Mouse (Mus musculus) induced T-regulatory cell, adult 2 months (primary cell): ENCODE data around the gene Mrpl17.
A peak's percentile ranks its signal among the peaks of the same experiment; 100 is the strongest.
"Not testable (repeated sequence)": the region's sequence is repeated elsewhere in the genome, so short reads cannot be mapped to it uniquely, and the experiment has no call there.

Experiments used
- DNase-seq: peaks from one replicate; pipeline ENCODE4 v3.0.0-alpha.2; 2012; ENCODE audit warnings: low read depth

Mrpl17 gene

DNA sequence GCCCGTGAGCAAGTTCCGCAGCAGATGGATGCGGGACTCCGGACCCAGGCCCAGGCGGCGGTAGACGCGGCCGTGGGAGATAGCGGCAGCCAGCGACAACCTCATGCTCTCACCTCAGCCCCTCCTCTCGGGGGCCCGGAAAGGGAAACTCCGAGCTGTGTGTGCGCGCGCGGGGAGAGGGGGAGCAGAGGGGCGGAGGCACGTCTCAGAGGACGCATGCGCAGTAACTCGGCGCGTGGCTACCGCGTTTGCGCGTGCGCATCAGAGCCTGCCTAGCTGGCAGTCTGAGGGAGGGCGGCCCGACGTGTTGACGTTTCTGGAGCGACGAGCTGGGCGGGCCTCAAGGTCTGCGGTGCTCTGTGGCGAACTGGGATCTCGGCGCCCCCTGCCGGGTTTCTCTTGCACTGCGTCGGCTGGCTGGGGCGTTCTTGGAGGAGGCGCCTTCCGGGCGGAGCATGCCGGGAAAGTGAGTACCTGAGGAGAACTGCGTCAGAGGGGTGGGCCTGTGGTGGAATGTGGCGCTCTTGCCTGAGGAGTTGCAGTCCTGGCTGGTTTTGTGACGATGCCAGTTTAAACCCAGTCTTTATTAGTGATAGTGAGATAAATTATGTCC is at the start of gene Mrpl17:
Mrpl17 (minus strand) TSS at position 223 of the 613 bp plus-strand sequence.
- peak; percentile 100 for DNase-seq

DNA sequence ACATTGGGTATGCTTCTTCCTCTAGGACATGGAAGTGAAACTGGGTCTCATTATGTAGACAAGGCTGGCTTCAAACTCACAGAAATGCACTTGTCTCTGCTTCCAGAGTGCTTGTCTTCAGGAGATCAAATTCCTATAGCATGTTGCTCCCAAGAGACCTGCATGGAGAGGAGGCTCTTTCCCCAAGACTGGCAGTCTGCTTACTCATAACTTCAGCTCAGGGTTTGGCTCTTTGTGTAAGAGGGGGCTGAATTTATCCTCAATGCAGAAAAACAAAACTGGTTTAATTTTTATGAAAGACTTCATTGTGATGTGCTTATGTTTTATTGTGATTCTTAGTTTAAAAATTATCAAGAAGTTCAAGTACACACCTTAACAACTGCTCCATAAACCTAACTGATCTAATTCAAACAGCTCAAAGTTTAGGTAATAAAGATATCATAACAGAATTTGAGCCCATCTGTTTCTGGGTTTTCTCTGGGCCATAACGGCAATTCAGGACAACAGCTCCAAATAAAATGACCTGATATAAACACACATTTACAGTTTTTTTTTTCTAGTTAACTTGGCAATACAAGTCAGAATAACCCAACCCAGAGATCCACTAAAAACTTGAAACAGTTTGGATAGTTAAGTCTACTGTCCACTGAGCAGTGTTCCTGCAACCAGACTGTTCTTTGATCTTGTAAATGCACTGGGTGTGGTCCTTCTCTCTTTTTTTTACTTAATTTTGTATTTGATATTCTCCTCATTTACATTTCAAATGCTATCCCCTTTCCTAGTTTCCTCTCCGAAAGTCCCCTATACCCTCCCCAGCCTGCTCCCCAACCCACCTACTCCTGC is 45.0 kb upstream of the Mrpl17 start:
- DNase-seq: not testable (repeated sequence)

DNA sequence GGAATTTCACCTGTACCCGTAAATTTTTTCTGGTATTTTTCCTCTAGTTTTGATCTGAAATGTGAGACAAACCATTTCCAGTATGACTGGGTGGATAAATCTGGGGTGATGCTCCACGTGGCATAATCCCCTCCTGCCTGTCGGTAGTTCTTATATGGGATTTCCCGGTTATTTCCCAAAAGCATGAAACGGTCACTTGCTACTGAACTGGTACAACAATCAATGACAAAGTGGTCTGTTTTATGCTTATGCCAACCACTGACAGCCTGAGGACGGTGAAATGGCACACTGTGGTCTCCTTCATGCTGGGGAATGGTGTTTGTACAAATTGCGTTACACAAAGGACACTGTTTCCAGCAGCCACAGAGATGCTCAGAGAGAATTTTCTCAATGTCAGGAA is 13.4 kb upstream of the Mrpl17 start:
- no peak for DNase-seq

DNA sequence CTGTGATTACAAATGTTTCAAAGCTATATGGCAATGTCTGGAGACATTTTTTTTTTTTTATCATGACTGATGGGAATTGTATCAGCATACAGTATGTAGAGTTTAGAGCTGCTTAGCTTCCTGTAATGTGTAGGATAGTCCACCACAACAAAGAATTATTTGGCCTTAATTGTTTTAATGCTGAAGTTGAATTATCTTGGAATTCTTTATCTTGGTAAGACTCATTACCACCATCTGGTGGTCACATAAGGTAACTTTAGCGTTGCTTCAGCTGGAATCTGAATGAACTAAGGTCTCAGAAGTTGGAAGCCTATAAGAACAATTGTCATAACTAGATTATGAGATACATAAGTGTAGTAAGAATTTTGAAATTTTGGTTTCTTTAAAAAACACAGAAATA is 7.6 kb upstream of the Mrpl17 start:
- peak; percentile 70 for DNase-seq

DNA sequence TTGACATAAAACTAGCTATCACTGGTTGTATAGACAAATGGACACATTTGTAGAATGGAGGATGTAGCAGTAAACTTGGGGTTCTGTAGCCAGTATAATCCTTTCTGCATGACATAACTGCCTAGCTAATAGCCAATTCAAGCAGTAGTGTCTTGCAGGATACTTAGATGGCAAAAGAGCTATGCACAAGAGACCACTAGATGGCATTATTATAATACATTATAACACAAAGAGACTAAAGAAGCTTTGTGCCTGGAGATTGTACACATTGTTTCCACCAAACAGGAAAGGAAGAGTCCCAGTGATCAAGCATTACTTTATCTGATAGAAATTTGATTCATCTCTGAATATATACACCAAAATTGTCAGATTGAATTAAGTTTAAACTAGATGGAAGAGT is 5.8 kb upstream of the Mrpl17 start:
- peak; percentile 51 for DNase-seq

DNA sequence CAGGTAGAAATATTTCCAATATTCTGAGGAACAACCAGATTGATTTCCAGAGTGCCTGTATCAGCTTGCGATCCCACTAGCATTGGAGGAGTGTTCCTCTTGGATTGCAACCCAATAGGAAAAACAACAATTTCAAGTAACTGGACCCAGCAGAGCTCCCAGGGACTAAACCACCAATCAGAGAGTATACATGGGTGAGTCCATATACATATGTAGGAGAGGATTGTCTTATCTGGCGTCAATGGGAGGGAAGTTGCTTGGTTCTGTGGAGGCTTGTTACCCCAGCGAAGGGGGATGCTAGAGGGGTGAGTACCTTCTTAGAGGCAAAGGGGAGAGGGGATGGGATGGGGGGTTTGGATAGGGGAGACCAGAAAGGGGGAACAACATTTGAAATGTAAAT is 2.4 kb upstream of the Mrpl17 start:
- no peak for DNase-seq

DNA sequence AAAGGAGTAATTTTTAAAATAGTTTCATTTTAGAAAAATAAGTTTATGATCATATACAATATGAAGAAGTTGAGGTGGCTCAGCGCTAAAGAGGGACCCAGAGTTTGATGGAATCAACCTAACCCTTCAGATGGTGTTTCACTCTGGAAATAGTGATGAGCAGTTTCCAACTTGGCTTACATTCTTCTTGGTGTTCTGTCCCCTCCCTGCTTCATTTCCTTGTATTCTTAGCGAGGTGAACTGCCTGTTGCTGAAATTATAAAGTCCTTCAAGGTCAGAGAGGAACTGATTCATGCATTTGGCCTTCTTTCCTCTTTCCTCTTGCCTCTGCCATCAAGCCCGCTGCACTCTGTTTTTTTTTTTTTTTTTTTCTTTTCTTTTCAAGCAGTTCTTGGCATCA is 1.7 kb upstream of the Mrpl17 start:
- no peak for DNase-seq

DNA sequence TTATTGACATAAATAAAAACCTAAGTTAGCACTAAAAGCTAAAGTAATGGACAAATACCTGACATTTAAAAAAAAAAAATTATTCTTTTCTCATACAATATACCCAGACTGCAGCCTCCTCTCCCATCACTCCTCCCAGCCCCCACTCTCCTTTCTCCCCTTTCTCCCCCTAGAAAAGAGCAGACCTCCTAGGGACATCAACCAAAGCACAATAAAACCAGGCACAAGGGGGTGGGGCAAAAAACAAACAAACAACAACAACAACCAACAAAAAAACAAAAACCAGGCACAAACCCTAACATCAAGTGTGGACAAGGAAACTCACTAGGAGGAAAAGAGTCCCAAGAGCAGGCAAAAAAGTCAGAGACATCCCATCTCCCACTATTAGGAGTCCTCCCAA is 617 bp upstream of the Mrpl17 start:
- no peak for DNase-seq

DNA sequence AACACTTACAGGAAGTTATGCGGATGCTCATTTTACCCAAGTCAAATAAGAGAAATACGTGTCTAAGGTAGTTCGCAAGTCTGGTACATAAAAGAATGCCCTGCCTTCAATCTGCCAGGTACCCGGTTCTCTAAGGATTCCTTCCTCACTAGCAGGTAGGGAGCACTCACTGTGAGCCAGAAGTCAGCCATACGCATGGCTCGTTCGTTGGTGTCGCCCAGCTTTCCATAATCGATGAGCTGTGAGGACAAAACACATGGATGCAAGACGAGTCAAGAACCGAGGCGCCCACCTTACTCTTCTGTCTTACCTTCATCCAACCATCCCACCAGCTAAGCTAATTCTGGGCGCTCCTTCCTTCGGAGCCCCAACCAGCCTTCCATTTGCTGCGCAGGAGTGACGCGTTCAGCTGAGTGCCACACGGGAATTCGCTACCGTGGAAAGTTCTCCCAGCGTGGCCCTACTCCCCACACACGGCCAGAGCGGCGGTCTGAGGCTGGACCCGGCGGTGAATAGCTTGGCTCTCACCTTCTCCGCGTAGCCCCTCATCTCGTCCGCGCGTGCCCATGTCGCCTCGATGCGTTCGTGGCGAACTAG is 521 bp downstream of the Mrpl17 start:
- no peak for DNase-seq

DNA sequence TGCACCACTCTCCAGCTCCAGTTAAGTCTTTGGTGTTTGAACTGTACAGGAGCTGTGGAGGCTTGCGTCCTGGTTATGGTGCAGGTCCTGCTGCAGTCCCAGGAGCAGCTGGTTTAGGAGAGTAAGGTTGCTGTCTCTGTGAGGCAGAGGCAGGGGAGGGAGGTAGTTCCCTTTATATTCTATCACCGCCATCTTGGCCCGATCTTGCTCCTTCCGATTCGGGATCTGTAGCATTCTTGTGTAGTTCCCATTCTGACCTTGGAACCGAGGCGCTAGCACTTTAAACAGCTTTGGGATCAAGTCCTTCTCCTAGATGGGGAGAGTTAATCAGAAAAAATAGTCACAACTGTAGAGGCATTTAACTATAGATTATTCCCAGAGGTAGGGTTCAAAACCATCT is 1.1 kb downstream of the Mrpl17 start:
- DNase-seq: no peak

DNA sequence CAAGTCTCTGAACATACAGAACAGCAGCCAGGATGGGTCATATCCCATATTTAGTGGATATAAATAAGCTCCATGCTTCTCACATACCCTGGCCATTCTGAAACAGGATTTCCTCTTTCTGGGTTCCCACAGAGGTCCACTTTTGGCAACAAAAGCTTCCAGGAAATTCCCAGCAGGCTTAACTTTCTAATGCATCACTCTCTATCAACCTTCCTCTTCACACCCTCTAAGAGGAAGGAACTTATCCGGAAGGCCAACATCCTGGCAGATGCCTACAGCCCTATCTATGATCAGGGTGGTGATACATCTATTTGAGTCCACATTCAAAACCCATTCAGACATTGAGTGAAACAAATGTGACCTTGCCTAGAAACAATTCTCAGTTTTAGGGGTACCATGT is 2.5 kb downstream of the Mrpl17 start:
- no peak for DNase-seq

DNA sequence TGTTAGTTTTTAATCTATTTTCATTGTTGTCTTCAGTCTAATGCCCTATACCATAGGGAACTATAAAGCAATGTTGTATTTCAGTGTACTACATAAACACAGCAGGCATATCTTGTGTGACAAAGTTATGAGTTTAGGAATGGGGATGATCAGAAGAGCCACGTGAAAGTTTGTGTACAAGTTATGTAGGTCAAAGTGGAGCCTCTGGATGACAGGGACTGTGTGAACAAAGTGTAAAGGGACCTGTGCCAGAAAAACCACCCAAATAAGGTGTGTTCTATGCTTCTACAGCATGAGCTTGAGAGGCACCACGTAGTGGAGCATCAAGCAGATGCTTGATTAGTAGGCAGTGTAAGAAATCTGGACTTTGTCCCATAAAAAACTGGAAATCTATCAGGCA is 4.2 kb downstream of the Mrpl17 start:
- DNase-seq: no peak

DNA sequence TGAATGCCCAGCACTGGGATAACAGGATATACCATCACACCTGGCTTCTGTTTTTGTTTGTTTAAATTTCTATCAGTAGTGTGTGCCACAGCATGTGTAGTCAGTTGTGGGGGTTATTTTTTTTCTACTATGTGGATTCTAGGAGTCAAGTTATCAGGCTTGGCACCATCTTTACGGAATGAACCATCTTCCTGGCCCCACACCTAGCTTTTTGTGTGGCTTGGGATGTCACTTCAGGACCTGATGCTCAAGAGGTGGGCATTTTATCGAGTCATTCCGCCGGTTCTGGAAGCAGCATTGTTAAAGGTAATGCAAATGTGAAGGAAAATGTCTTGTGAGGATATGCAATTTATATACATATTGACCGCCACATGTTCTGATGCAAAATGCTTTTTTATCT is 4.8 kb downstream of the Mrpl17 start:
- no peak for DNase-seq

DNA sequence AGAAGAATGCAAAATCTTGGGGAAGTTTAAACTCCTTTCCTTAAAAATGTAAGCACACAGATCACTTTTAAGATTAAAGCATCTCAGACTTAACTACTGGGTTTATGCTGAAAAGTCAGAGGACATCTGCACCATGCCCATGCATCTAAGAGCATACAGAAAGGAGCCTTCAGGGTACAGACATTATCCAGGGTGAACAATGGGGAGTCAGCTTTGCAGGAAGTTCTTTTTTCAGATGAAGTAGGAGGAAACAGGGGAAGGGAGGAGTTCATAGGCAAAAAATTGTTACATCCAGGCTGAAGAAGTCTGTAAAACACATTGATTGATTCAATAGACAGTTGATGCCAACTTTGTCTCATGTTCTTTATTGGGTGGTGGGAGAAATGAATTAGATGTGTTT is 7.5 kb downstream of the Mrpl17 start:
- no peak for DNase-seq

DNA sequence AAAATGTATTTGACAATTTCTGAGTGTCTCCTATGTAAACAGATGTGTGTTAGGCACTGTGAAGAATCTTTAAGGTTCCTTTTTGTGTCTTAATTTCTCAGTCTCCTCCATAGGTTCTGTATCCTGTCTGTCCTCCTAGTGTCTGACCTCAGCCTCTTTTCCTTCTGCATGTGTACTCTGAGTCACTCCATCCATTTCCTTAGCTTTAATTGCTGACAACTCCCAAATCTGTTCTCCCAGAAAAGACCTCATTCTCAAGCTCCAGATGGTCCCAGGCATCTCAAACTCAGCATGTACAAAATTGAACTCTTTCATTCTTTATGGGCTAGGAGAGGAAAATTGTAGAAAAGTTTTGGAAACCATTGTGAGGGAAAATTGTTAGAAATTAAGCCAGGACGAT is 8.1 kb downstream of the Mrpl17 start:
- no peak for DNase-seq

DNA sequence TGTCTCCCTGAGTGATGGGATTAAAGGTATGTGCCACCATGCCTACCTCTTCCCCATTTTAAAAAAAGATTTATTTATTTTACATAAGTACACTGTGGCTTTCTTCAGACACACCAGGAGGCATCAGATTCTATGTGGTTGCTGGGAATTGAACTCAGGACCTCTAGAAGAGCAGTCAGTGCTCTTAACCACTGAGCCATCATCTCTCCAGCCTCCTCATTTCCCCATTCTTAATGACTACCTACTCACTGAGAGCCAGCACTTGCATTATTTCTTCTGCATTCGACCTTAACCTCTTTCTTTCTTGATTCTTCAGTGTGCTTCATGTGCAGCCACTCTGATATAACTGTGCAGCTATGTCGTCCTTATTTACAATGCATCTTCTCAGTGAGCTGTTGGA is 8.6 kb downstream of the Mrpl17 start:
- no peak for DNase-seq

DNA sequence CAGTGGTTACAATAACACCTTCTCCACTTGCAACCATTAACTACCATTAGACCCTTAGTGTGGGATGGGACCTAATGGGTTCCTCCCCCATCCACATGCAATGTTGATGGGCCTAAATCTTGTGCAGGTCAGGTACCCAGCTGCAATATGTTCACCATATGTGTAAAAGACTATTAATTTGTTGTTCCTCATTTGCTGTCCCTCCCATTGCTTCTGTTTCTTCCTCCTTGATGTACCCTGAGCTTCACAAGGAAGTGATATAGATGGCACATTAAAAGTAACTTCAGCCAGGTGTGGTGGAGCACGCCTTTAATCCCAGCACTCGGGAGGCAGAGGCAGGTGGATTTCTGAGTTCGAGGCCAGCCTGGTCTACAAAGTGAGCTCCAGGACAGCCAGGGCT is 13.9 kb downstream of the Mrpl17 start:
- no peak for DNase-seq

DNA sequence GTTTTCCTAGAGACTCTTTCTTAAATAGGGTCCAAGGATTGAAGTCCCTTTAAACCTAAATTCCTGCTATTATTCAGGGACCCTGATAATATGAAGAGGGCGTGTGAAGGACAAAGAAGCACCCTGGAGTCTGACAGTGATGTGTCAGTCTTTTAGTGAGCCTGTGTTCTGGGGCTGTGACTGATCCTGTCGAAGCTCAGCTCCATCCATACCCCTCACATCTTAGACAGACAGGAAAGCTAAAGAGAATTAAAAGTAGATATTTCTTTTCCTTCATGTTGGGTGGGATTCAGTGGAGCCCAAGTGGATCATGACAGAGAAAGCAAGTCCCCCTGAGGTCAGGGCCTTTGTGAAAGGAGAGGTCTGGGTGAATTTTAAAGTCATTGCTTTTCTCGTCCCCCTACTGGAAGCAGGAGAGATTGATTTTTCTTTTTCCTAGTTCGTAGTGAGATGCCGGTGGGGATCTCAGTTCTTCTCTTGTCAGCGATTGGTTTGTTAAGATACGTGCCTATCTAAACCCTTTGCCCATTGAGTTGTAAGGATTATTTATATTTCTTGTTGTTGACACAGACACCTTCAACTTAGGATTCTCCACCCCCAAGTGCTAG is 15.0 kb downstream of the Mrpl17 start:
- DNase-seq: peak; percentile 21

DNA sequence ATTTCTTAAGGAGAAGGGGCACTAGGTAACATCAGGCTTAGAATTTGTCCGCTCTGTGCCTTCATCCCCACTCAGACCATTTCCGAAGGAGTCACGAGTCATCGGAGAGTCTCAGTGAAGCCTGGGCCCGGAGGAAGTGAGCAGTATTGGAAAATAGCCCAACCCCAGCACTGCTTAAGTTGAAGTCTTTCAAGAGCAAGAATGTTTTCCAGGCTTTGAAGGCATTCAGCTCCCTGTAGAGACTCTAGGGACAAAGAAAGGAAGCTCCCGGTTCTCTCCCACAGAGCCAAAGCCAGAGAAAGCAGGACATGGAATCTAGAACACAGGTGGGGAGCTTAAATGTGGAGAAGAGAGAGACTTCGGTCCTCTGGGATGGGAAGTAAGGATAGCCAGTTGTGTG is 17.2 kb downstream of the Mrpl17 start:
- no peak for DNase-seq

DNA sequence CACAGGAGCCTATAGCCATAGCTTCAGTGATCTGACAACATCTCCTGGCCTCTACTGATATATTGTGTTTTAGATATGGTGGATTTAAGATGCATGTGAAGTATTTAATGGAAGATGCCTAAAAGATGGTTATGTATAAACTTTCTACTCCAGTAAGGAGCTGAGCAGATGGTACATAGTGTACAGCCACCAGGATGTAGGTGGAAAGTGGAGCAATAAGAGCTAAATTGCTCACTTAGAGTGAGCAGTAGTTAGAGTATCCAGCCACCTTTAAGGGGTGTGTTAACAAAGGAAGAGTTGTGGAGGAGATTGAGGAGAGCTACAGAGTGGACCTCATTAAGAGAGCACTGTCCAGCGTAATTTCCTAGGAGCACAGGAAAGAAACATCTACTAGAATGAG is 19.8 kb downstream of the Mrpl17 start:
- no peak for DNase-seq

DNA sequence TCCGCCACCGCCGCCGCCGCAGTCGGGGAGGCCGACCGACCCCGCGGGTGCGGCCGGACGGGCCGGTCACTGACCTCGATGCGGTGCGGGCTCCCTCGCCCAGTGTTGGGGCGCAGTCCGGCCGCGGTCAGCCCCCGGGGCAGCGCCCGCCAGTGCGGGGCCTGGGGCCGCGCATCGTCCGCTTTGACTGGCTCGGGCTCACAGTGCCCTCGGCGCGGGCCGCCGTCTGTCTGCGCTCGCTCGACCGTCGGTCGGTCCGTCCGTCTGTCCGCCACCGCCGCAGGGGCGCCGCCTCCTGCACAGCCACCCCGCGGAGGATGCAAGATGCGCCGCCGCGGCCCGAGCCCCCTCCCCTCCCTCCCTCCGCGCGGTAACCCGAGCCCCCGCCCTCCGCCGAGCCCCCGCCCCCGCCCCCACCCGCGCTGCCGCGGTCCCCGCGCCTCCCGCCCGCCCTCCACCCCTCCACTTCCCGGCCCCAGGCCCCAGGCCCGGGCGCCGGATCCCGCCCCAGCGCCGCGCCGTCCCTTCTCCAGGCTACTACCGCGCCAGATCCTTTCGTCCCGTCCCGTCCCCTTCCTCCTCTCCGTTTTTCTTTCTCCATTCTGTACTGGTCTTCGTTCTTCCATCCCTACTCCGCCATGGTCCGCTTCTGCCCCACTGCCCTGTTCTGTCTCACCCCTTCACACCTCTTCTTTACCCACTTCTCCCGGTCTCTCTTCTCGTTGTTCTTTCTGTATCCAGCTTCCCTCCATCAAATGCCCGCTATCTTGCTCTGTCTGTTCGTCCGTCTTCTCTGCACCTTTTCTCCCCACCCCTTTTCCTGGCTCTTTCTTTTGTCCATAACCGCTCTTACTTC is 23.4 kb downstream of the Mrpl17 start, which contains the start of gene Dchs1:
Dchs1 (minus strand) TSS at position 370 of the 856 bp plus-strand sequence.
- DNase-seq: peak; percentile 18
